Mouse (Mus musculus) lung, adult 2 months (tissue): ENCODE measurements at regions not wholly inside any gene's neighbourhood (a gene's known extent, or its start where the extent isn't known, plus 50 kb on each side); places are given as distances from the start of the nearest gene placed in this dataset.

ENCODE experiments used
- DNase-seq: peaks from one replicate; pipeline ENCODE4 v3.0.0; 2022
- H3K4me1 ChIP-seq: fragments of 200-500 bp; 2 replicates; pipeline ENCODE4 v1.6.1; 2011; ENCODE audit warnings: low read length; ENCODE audit not compliant: control insufficient read depth, insufficient read depth
- H3K4me3 ChIP-seq: fragments of 200-500 bp; replicated peaks from 2 replicates; pipeline ENCODE3; 2011; ENCODE audit warnings: low read depth, mild to moderate bottlenecking, control low read depth, low read length; ENCODE audit errors: extremely low read depth
- CTCF ChIP-seq: fragments of 200-500 bp; IDR thresholded peaks from 2 replicates; pipeline ENCODE4 v1.5.1; 2011; ENCODE audit warnings: mild to moderate bottlenecking, low read length, control low read depth; ENCODE audit not compliant: insufficient read depth
- POLR2A ChIP-seq: fragments of 200-500 bp; IDR thresholded peaks from 2 replicates; pipeline ENCODE4 v1.6.1; 2011; ENCODE audit warnings: low read depth, mild to moderate bottlenecking, control low read depth, low read length, borderline replicate concordance; ENCODE audit errors: extremely low read depth
- WGBS: fragments of 180-500 bp; shearing (Covaris S2); methylation state at CpG from one replicate; pipeline ENCODE4 v1.1.7; 2018; 5-methylcytosine and 5-hydroxymethylcytosine counted together

- DNase-seq, result no peak
- WGBS, result 64% methylated on average over 1 of the region's 1 CpGs
- Histone ChIP-seq H3K4me1 (no peaks in the 10 kb centered on the region; the same call in none of the 2 replicates), H3K4me3 (no peak overlapping the region)
- no peak for TF ChIP-seq CTCF
Observed at GRCm38 (mm10) chr14:86450616-86451015, 690.4 kb downstream of the Diaph3 start.

GRCm38 (mm10) chr14:86445139-86445538 is 695.9 kb downstream of the Diaph3 start:
- WGBS, result 73% methylated on average over 4 of the region's 4 CpGs
- no peak for DNase-seq
- TF ChIP-seq CTCF, result no peak
- TF ChIP-seq POLR2A, result no peak
- no peaks in the 10 kb centered on the region for H3K4me1 ChIP-seq
- H3K4me3 ChIP-seq, result no peak overlapping the region

- no peak for TF ChIP-seq CTCF
- TF ChIP-seq POLR2A, result no peak
- 60% methylated on average over 5 of the region's 5 CpGs for WGBS
- H3K4me1 ChIP-seq, result no peaks in the 10 kb centered on the region
- no peak overlapping the region for H3K4me3 ChIP-seq
- no peak for DNase-seq
Observed at GRCm38 (mm10) chr14:86443921-86444835, 696.9 kb downstream of the Diaph3 start.

DNA sequence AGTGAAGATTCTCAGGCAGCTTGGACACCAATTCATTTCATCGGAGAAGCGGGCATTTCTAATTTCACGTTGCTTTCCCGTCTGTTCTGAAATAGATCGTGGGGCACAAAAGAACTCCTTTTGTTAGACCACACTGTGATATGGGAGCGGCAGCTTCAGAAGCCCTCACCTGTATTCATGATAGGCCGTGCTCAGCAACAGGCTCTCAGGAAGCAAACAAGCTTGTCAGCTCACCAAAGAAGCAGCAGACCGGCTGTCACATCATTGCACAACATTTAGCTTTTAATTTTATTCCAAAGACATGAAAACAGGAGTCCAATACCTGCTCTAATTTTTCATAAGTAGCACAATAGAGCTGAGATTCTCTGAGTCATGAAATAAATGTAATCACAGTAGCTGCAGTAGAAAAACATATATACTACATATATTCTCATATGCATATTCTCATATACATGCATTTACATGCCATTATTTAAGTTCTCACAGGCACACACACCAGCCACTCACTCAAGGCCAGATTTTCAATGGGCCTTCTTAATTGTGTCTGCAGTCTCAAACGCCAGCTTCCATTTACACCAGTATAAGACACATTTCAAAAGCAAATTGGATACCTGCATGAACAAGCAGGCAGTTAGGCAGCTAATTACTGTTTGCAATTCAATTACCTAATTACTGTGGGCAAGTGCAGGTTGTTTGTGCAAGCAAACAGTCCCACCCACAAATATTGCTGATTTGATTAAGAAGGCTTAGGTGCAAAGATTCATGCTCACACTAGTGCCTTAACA is 698.9 kb downstream of the Diaph3 start:
- no peak overlapping the region for H3K4me3 ChIP-seq
- 87% methylated on average over 9 of the region's 9 CpGs for WGBS
- no peak for DNase-seq
- no peaks in the 10 kb centered on the region for H3K4me1 ChIP-seq
- no peak for TF ChIP-seq CTCF
- TF ChIP-seq POLR2A, result no peak

DNA sequence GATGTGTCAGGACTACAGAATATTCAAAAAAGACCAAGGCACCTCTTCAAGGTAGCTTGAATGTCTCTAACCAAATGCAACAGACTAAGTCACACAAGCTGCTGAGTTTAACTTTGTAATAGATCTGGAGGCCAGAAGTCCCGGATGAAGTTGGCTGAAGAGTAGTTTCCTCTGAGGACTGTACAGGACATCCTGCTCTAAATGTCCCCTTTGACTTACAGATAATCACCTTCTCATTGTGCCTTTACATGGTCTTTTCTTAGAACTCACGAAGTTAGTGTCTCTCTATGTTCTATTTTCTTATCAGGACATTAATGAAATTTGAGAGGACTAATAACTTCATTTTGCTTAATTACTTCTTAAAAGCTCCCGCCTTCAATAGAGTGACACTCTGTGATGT is 703.7 kb downstream of the Diaph3 start:
- H3K4me1 ChIP-seq, result no peaks in the 10 kb centered on the region
- no peak for TF ChIP-seq POLR2A
- no peak for TF ChIP-seq CTCF
- WGBS, result 67% methylated on average over 3 of the region's 3 CpGs
- H3K4me3 ChIP-seq, result no peak overlapping the region
- no peak for DNase-seq

- no peak for TF ChIP-seq CTCF
- no peak for TF ChIP-seq POLR2A
- Histone ChIP-seq H3K4me3 (no peak overlapping the region), H3K4me1 (no peaks in the 10 kb centered on the region)
- DNase-seq, result no peak
- WGBS, result 97% methylated on average over 2 of the region's 2 CpGs
Observed at GRCm38 (mm10) chr14:86435345-86435744, 705.7 kb downstream of the Diaph3 start.

- WGBS, result 49% methylated on average over 6 of the region's 6 CpGs
- no peaks in the 10 kb centered on the region for H3K4me1 ChIP-seq
- no peak overlapping the region for H3K4me3 ChIP-seq
- DNase-seq, result no peak
- TF ChIP-seq POLR2A (no peak), CTCF (no peak)
Observed at GRCm38 (mm10) chr14:86431215-86431816, 709.7 kb downstream of the Diaph3 start.

GRCm38 (mm10) chr14:86421881-86422280 is 719.2 kb downstream of the Diaph3 start:
- TF ChIP-seq POLR2A (no peak), CTCF (no peak)
- DNase-seq, result no peak

DNA sequence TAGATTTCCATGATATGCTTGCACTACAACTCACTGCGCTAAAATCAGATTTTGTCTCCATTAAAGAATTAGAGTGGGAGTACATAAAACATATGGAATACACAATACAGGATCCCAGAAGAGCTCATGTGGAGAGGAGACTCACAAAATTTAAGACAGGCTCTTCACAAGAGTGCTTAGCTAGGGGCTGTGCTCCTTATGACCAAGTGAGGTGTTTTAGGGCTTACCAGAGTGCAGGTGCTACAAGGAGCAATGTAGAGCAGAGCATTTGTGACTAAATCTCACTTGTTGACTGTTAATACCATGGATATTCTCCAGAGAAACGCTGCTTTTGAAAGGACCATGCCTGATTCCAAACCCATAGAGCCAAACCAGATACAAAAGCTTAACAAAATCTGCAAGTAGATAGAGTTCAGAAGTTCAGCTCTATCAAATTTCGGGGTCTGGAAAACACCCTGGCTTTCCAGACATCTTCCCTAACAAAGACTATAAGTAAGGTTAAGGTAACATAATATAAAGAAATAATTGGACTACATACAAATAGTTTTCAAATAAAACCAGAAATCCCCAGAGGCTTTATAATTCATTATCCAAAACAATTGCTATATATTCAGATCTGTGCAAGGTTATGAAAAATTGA is 721.0 kb downstream of the Diaph3 start:
- Histone ChIP-seq H3K4me3 (no peak overlapping the region), H3K4me1 (no peaks in the 10 kb centered on the region)
- TF ChIP-seq CTCF (no peak), POLR2A (no peak)
- no peak for DNase-seq
- 88% methylated on average over 3 of the region's 3 CpGs for WGBS

More at GRCm38 (mm10) chr14:86421881-86422280, 719.2 kb downstream of the Diaph3 start:
- no peaks in the 10 kb centered on the region for H3K4me1 ChIP-seq
- no peak overlapping the region for H3K4me3 ChIP-seq
- 69% methylated on average over 5 of the region's 5 CpGs for WGBS
